Mouse (Mus musculus) embryonic fibroblast, embryonic 13.5 days (primary cell): ENCODE measurements around the gene Ccdc191. TPM values are rescaled to one million over a fixed set of nuclear protein-coding genes. Genes with fewer than 3 reads are reported as not detected.

Experiments
- H3K27ac ChIP-seq: 2 replicates; pipeline ENCODE4 v1.5.1; 2012; ENCODE audit warnings: low read length, control low read depth, inconsistent platforms; ENCODE audit not compliant: insufficient read depth
- H3K4me1 ChIP-seq: 2 replicates; pipeline ENCODE4 v1.6.1; 2011; ENCODE audit warnings: low read length; ENCODE audit not compliant: control insufficient read depth, insufficient read depth
- H3K4me3 ChIP-seq: 2 replicates; pipeline ENCODE4 v1.5.1; 2011; ENCODE audit warnings: mild to moderate bottlenecking, control low read depth, low read length; ENCODE audit not compliant: insufficient read depth
- CTCF ChIP-seq: IDR thresholded peaks from 2 replicates; pipeline ENCODE4 v1.5.1; 2011; ENCODE audit warnings: mild to moderate bottlenecking, control low read depth, low read length, moderate library complexity, borderline replicate concordance; ENCODE audit not compliant: insufficient read depth
- POLR2A ChIP-seq: IDR thresholded peaks from 2 replicates; pipeline ENCODE4 v1.6.1; 2011; ENCODE audit warnings: low read depth, mild to moderate bottlenecking, control low read depth, low read length, moderate library complexity
- polyA plus RNA-seq: library from polyadenylated mRNA; stranded (reverse); fragments of >200 nt; gene quantifications from 2 replicates; pipeline ENCODE4 v1.2.4, GENCODE M21; 2011; ENCODE audit warnings: low read depth; ENCODE audit not compliant: missing spikeins, insufficient read length

Gene Ccdc191
- polyA plus RNA-seq: 4.3 and 7.1 TPM in 2 replicates

DNA sequence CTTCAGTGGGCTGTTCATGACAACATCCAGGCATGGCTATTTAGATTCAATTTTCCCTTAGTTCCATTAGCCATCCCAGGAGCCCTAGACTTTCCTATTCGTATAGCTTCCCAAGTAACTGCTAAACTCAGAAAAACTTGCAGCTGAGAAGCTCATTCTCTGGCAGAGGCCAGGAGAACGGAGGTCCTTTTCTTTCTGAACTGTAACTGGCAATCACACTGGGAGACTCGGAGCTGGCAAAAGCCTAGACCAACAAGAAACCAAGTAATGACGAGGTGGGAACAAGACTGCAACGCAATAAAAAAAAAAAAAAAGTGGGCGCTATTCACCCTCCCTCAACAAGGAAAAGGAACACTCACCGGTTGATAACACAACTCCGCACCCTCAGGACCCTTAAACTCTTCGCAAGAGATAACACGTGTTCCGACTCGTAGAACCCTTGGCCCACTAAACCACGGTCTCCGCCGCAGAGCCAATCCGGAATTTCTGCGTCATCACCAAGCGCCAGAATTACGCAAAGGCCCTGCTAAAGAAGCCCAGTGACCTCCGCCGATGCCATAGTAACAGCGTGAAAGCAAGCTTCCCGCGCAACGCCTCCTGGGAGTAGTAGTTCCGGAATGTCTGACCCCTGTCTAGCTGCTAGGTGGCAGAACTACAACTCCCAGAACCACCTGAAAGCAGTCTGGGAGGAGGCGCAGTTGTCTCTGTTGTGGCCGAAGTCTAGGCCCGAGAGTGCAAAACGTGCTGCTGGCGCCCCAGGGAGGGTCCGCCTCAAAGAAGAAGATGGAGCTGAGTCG lies at the start of gene Ccdc191:
TSS of gene Ccdc191 (plus strand) at position 593 of the 797 bp plus-strand sequence.
- peak within 1 kb of the TSS; percentile 86 for H3K4me3 ChIP-seq
- no peak within 1 kb of the TSS for H3K27ac ChIP-seq
- TF ChIP-seq POLR2A: peak; percentile 62
- no peak for TF ChIP-seq CTCF

DNA sequence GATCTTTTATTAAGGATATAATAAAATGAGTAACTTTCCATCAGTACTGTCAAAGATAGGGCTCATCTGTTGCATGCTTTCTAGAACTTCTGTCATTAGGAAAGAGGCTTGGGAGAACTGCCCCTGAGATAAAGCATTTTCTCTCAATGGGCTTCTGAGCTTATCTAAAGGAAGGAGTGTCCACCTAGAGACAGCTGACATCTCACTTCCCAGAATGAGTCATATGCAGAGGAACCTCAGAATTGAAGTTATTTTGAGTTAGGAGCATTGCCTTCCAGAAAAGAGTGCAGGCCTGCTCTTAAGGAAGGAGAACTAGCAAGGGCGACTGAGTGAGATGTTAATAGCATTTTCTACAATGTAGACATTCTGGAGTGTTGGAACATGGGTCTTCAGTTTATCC lies 48.4 kb upstream of the Ccdc191 start:
- TF ChIP-seq POLR2A (no peak), CTCF (no peak)
- Histone ChIP-seq H3K4me3 (no peak overlapping the region), H3K27ac (no peak overlapping the region), H3K4me1 (no peaks in the 10 kb centered on the region)

More for the DNA sequence above, at the start of gene Ccdc191:
- no peaks in the 10 kb centered on the region for H3K4me1 ChIP-seq

DNA sequence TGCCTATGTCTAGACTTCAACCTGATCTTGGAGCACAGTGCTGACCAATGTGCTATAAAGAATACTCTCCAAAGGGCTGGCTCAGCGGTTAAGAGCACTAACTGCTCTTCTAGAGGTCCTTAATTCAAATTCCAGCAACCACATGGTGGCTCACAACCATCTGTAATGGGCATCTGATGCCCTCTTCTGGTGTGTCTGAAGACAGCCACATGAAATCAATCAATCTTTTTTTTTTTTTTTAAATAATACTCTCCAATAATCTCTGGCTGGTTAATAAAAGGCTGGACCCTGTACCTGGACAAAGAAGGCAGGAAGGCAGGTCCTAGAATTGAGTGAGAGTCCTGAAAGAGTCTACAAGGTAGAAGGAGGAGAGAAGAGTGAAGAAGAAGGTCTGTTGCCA lies 39.8 kb upstream of the Ccdc191 start:
- Histone ChIP-seq H3K4me1 (no peaks in the 10 kb centered on the region), H3K27ac (no peak overlapping the region), H3K4me3 (no peak overlapping the region)
- TF ChIP-seq CTCF: no peak
- TF ChIP-seq POLR2A: no peak

DNA sequence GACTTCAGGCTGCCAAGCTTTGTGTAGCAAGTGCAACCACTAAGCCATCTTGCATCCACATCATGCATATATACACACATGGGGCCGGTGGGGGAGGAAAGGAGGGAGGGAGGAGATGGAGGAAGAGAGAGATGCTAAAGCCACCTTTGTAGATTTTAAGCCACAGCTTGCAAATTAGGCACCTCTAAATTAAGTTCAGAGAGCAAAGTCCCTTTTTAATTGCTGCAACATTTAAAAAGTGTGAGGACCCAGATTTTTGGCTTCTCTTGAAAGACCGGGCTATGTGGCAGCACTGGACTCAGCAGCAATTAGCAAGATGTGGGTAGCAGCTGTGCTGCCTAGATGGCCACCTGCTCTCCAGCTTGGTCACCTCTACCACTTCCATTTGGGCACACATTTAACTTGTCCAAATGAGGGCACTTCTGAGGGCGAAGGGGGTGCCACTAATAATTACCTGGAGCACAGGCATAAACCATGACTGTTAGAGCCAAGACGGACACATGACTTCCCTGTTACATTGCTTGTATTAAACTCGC lies 30.6 kb upstream of the Ccdc191 start:
- no peak overlapping the region for H3K4me3 ChIP-seq
- no peak for TF ChIP-seq CTCF
- H3K27ac ChIP-seq: no peak overlapping the region

DNA sequence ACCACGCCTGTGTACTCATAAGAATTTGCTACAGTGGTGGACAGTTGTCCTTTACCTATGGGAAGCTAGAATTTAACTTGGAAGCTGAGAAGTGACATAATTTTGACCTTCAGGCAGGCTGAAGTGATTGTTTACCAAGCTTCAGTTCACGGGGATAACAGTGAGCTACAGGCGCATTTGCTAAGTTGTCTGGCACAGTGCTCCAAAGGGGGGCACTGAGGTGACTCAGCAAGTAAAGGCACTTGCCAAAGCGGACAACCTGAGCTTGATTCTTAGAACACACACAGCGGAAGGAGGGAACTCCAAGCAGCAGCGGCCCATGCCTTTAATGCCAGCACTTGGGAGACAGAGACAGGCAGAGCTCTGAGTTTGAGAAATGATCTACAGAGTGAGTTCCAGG lies 29.0 kb upstream of the Ccdc191 start:
- Histone ChIP-seq H3K4me1 (0 out of 2 replicates have a peak, but pooled peaks cover 2% of the 10 kb centered on the region), H3K4me3 (no peak overlapping the region), H3K27ac (no peak overlapping the region)
- TF ChIP-seq CTCF (no peak), POLR2A (no peak)

More for the DNA sequence above, 30.6 kb upstream of the Ccdc191 start:
- H3K4me1 ChIP-seq: 0 out of 2 replicates have a peak, but pooled peaks cover 2% of the 10 kb centered on the region

DNA sequence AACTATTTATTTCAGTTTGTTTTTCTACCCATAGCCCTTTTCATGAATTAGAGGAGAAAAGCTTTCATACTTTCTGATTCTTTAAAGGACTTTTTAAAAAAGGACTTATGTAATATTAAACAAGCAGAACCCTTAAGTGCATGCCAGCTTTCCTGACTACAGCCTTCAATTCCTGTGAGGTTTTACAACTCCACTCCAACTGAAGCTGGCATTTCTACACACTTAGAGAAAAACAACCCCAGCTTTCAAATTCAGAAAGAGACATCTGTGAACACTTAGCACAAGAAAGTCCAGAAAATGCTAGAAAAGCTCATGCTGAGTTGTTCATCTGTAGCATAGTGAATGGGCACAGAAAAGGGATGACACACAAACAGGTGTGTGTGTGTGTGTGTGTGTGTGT lies 19.8 kb upstream of the Ccdc191 start:
- Histone ChIP-seq H3K4me1 (no peaks in the 10 kb centered on the region), H3K4me3 (no peak overlapping the region), H3K27ac (no peak overlapping the region)
- TF ChIP-seq POLR2A (no peak), CTCF (no peak)

DNA sequence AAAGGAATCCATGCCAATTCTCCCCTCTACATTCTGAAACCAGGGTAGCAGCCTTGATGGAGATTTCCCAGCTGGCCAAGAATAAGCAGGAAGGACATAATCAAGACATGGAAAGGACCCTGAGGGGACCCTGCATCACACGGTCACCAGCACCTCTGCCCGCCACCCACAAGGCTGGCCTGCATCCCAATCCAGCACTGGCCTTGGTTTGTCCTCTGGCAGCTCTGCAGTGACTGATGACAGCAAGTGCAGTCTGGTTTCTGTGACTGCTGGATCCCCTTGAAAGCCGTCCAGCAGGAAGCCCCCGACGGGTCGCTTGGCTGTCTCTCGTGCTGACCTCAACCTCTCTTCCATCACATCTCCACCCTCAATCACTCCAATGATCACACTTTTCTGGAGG lies 18.2 kb upstream of the Ccdc191 start:
- H3K4me1 ChIP-seq: no peaks in the 10 kb centered on the region

DNA sequence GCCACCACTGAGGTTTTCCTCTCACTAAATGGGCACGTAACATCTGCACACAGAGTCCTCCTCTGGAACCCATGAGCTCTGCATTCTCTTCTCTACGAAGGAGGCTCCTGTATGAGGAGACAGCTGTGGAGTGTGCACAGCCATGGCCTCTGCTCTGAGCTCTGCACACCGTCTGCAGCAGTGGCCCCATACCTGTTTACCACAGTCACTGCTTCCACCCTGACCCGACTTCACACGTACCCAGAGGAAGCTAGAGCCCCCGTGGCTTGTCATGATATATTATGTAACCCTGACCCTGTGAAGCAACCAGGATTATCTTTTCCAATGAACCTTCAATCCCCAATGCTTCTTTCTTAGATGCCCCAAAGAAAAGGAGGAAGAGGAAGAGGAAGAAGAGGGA lies 9.8 kb upstream of the Ccdc191 start:
- no peak for TF ChIP-seq POLR2A
- TF ChIP-seq CTCF: no peak
- H3K4me1 ChIP-seq: no peaks in the 10 kb centered on the region

More for the DNA sequence above, 18.2 kb upstream of the Ccdc191 start:
- no peak overlapping the region for H3K27ac ChIP-seq
- H3K4me3 ChIP-seq: no peak overlapping the region
- TF ChIP-seq POLR2A (no peak), CTCF (no peak)

DNA sequence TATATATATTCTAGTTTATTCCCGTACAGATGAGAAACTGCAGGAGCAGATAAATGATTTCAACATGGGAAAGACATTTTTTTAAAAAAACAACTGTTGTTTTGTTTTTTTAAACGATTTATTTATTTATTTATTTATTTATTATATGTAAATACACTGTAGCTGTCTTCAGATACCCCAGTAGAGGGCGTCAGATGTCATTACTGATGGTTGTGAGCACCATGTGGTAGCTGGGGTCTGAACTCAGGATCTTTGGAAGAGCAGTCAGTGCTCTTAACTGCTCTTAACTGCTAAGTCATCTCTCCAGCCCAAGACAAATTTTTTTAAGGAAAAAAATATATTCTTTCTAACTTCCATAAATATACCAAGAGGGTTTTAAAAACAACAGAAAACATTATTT lies 8.0 kb upstream of the Ccdc191 start:
- H3K4me1 ChIP-seq: no peaks in the 10 kb centered on the region
- no peak overlapping the region for H3K27ac ChIP-seq
- TF ChIP-seq POLR2A: no peak
- no peak for TF ChIP-seq CTCF

More for the DNA sequence above, 9.8 kb upstream of the Ccdc191 start:
- H3K4me3 ChIP-seq: no peak overlapping the region
- H3K27ac ChIP-seq: no peak overlapping the region

DNA sequence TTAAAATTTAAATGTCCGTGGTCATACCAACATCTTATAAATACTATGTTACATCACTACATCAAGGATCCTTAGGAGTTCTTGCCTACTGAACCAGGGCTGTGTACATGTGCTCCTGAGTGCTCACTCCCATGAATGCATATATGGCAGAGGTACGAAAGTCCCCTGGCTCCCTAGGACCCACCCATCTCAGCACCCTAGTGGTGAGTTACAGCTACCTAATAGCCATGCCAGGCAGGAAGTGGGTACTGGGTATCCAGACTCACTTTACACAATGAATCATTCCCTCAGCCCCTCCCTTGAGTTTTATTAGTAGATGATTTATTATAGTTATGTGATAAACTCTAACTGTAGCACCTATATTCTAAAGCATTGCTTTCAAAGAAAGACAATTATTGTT lies 7.3 kb upstream of the Ccdc191 start:
- no peak for TF ChIP-seq CTCF
- TF ChIP-seq POLR2A: no peak
- Histone ChIP-seq H3K4me3 (no peak overlapping the region), H3K4me1 (no peaks in the 10 kb centered on the region), H3K27ac (no peak overlapping the region)

More for the DNA sequence above, 8.0 kb upstream of the Ccdc191 start:
- H3K4me3 ChIP-seq: no peak overlapping the region
